Mouse (Mus musculus) heart, adult 8-10 months (tissue): ENCODE data around the gene Pnma3. TPM values are rescaled to one million over a fixed set of nuclear protein-coding genes. Genes with fewer than 3 reads are reported as not detected.
"Not testable (repeated sequence)": the region's sequence is repeated elsewhere in the genome, so short reads cannot be mapped to it uniquely, and the experiment has no call there.

Experiments
- DNase-seq: peaks from one replicate; pipeline ENCODE4 v3.0.0; 2022; ENCODE audit warnings: low spot score
- total RNA-seq, 4 experiments: library from RNA; stranded (reverse); gene quantifications; 2 replicates each; pipeline ENCODE4 v1.2.4; 2022

Gene Pnma3
- total RNA-seq, result not detected

GRCm38 (mm10) chrX:73064415-73064793, at the start of gene Pnma3:
TSS of gene Pnma3 (plus strand) at chrX:73064787.
- DNase-seq, result no peak

- DNase-seq, result no peak
These were observed 27.6 kb upstream of the Pnma3 start, which contains the start of gene Pnma5 for GRCm38 (mm10) chrX:73037003-73037402. TSS of gene Pnma5 (minus strand) at chrX:73037103.

- DNase-seq, result no peak
These were observed 25.8 kb upstream of the Pnma3 start for GRCm38 (mm10) chrX:73038831-73039230.

- no peak for DNase-seq
These were observed 24.9 kb upstream of the Pnma3 start for GRCm38 (mm10) chrX:73039666-73040065.

DNA sequence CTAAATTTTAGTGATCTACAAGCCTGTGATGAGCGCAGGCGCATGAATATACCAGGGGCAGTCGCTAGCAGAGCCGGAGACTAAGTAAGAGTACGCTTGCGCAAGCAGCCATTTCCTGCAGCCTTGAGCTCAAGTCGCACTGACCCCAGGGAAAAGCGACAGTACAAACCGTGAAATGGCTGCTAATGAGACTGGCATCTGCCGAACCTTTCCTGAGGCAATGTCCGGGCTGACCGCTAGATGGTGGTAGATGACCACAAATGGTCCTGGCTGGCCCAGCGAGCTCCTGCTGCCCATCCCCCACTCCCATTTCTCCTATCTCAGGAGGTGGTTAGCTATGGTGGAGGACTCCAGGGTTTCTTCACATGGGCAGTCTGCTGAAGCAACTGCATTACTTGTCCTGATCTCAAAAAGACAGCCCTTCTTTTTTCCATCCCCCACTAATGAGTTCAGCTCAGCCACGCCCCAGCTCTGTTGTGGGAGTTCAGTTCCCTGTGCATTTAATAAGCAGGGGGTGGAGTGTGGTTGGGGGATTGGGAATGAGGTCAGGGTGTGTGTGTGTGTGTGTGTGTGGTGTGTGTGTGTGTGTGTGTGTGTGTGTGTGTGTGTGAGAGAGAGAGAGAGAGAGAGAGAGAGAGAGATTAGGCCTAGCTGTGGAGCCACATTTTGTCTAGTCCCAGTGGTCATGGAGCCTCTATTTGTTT, 10.6 kb upstream of the Pnma3 start:
- peak; percentile 93 for DNase-seq

GRCm38 (mm10) chrX:73061528-73061927, 3.1 kb upstream of the Pnma3 start:
- no peak for DNase-seq

DNA sequence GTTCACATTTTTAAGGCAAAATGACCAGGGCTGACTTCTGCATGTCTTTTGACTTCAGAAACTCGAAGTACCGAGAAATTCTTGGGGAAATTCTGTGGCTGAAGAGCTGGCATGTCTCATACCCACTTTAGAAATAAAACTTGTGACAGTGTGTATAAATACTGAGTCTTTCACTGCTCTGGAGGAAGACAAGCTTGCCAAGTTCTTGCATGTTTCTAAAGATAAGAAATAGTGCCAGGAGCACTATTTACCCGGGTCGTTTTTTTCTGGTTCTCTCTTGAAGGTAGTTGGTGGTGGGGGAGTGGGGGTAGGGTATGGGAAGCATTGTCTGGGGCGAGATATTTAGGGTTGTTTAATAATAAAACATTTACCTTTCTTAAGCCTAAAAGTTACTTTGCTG, 2.3 kb upstream of the Pnma3 start:
- DNase-seq, result no peak

DNA sequence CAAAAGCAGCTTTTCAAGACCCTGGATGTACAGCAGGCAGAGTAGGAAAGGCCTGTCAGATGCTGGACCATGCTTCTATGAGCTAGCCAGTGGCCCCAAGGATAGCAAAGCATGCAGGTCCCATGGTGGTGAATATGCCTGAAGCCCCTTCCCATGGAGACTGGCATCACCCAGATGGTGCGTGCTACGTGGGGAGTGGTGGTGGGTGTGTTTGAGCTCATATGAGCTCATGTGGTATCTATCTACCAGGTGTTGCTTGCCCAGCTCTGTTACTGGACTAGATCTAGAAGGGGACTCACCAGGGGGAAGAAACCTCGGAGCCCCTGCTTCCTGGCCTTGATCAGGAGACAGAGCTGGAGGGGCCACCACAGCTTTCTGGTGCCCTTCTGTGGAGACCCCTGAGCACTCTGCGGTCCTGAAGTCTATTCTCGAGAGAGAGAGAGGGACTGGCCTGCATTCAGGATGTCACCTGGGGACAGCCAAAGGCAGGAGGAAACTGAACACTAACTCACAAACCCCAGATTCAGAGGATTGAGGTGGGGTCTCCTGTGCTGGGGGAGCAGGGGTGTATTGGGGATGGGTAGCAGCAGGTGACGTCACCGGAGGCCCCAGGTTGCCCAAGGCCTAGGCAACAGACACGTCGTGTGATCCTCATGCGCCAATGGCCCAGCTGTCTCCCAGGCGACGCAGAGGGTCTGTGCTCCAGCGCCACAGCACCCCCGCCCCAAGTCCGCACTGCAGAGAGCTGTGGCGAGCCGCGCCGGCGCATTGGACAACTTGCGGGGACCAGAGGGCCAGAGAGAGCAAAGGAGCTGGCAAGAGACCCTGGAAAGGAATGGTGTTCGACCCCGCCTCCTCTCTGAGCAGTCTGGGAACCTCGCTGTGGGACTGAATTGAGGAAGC, 824 bp upstream of the Pnma3 start:
- no peak for DNase-seq

- DNase-seq, result not testable (repeated sequence)
These were observed 2.3 kb downstream of the Pnma3 start for GRCm38 (mm10) chrX:73066765-73067312.

GRCm38 (mm10) chrX:73082267-73083055, 17.9 kb downstream of the Pnma3 start, which contains the start of gene Xlr4a:
TSS of gene Xlr4a (minus strand) at chrX:73082478.
- not testable (repeated sequence) for DNase-seq

- DNase-seq, result not testable (repeated sequence)
These were observed 32.4 kb downstream of the Pnma3 start, which contains the start of gene Xlr3a for GRCm38 (mm10) chrX:73096941-73097508. TSS of gene Xlr3a (minus strand) at chrX:73097095.

DNA sequence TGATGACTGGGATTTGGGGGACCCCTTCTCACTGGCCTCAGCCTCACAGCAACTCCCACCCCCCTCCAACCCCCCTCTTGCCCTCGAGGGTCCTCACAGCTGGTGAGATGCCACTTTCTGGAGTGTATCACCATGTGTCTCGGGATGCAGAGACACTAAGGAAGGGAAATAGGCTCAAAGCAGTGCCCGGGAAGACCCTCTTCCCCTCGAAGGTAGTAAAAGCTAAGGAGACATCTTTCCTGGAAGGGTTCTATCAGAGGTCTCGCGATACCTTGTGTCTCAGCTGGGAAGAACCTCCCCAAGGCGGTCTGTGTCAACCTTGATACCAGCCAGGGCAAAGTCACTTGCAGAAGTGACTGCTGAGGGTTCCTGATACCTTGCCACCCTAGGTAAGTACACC, 52.2 kb downstream of the Pnma3 start, which contains the start of gene Gm14685:
Gene Gm14685 (plus strand): TSS at position 301 of the 400 bp plus-strand sequence.
- DNase-seq, result not testable (repeated sequence)

Other genes starting within 250 kb of the Pnma3 start
- gene Gabrq, start 239.6 kb upstream of the Pnma3 start, total RNA-seq, result under 1 TPM in 1 of 4 experiments, not detected in 3; 0.14 TPM
- gene Cetn2, start 146.4 kb upstream of the Pnma3 start, total RNA-seq, result 10 to 100 TPM; 27.2 to 31.6 (median 29.3) TPM
- gene Nsdhl, start 146.2 kb upstream of the Pnma3 start, total RNA-seq, result 1 to 10 TPM; 4.0 to 5.7 (median 4.2) TPM
- gene Zfp185, start 77.4 kb upstream of the Pnma3 start, total RNA-seq, result 1 to 10 TPM in 2 of 4 experiments, under 1 TPM in 2; 0.63 to 1.7 (median 1.0) TPM
- not detected for gene Pnma5, start 27.7 kb upstream of the Pnma3 start, total RNA-seq
- 1 to 10 TPM in 2 of 4 experiments, under 1 TPM in 2; 0.27 to 2.9 (median 1.7) TPM for gene Xlr4a, start 17.7 kb downstream of the Pnma3 start, total RNA-seq
- 1 to 10 TPM in 1 of 4 experiments, under 1 TPM in 2, not detected in 1; 0.25 to 2.1 (median 0.86) TPM for gene Xlr3a, start 32.3 kb downstream of the Pnma3 start, total RNA-seq
- gene Gm14685, start 52.3 kb downstream of the Pnma3 start, total RNA-seq, result not detected
- not detected for gene Xlr5b, start 84.0 kb downstream of the Pnma3 start, total RNA-seq
- not detected for gene DXBay18, start 84.7 kb downstream of the Pnma3 start, total RNA-seq
- not detected for gene Spin2d, start 112.2 kb downstream of the Pnma3 start, total RNA-seq
- gene Xlr3b, start 127.4 kb downstream of the Pnma3 start, total RNA-seq, result 1 to 10 TPM in 2 of 4 experiments, under 1 TPM in 2; 0.27 to 1.8 (median 1.2) TPM
- 1 to 10 TPM in 1 of 4 experiments, under 1 TPM in 1, not detected in 2; 0.17 to 1.5 TPM for gene Xlr4b, start 149.5 kb downstream of the Pnma3 start, total RNA-seq
- 1 to 10 TPM; 6.9 to 7.6 (median 7.3) TPM for gene F8a, start 163.5 kb downstream of the Pnma3 start, total RNA-seq
- gene Xlr4c, start 178.3 kb downstream of the Pnma3 start, total RNA-seq, result not detected
- gene Xlr3c, start 200.6 kb downstream of the Pnma3 start, total RNA-seq, result not detected
- not detected for gene Xlr5a, start 228.2 kb downstream of the Pnma3 start, total RNA-seq
- gene Xlr5c, start 228.2 kb downstream of the Pnma3 start, total RNA-seq, result not detected